Mouse (Mus musculus) heart, embryonic 14.5 days (tissue): Measurements from ENCODE around the gene Cadm1. TPM values are rescaled to one million over a fixed set of nuclear protein-coding genes. Genes with fewer than 3 reads are reported as not detected.

Source experiments
- ATAC-seq: fragments of 200-750 bp; cut with Nextera tagmentation; 2 replicates; pipeline ENCODE4 v1.8.0; 2017; ENCODE audit warnings: low read depth, moderate TSS enrichment; ENCODE audit not compliant: insufficient number of reproducible peaks, insufficient read depth, low FRiP score
- H3K27ac ChIP-seq, 2 experiments: fragments of 200-500 bp in 1 of 2; fragments of 300-500 bp in 1 of 2; sonication (generic) in 1 of 2; replicated peaks in 1 of 2; 2 replicates each; pipeline ENCODE4 v1.5.1; 2012 to 2014; ENCODE audit warnings: low read depth in 2 of 2, low read length in 2 of 2, control low read depth in 1 of 2, mild to moderate bottlenecking in 1 of 2, mixed read lengths in 1 of 2; ENCODE audit not compliant: control insufficient read depth in 1 of 2, insufficient read depth in 1 of 2
- H3K27me3 ChIP-seq: fragments of 300-500 bp; sonication (generic); 2 replicates; pipeline ENCODE4 v1.6.1; 2014; ENCODE audit warnings: mild to moderate bottlenecking, low read length, control low read depth; ENCODE audit not compliant: control insufficient read depth, insufficient read depth
- H3K36me3 ChIP-seq: fragments of 300-500 bp; sonication (generic); 2 replicates; pipeline ENCODE4 v1.6.1; 2014; ENCODE audit warnings: mild to moderate bottlenecking, control low read depth, low read length, mixed read lengths; ENCODE audit not compliant: control insufficient read depth, insufficient read depth
- H3K4me1 ChIP-seq, 2 experiments: fragments of 200-500 bp in 1 of 2; fragments of 300-500 bp in 1 of 2; sonication (generic) in 1 of 2; 2 replicates each; pipeline ENCODE4 v1.6.1; 2012 to 2014; ENCODE audit warnings: low read length in 2 of 2, control low read depth in 1 of 2, mixed read lengths in 1 of 2; ENCODE audit not compliant: control insufficient read depth in 2 of 2, insufficient read depth in 2 of 2
- H3K4me2 ChIP-seq: fragments of 300-500 bp; sonication (generic); 2 replicates; pipeline ENCODE4 v1.6.1; 2014; ENCODE audit warnings: mild to moderate bottlenecking, low read length
- H3K4me3 ChIP-seq, 2 experiments: fragments of 200-500 bp in 1 of 2; fragments of 300-500 bp in 1 of 2; sonication (generic) in 1 of 2; 2 replicates each; pipeline ENCODE4 v1.5.1; 2012 to 2014; ENCODE audit warnings: low read length in 2 of 2, mild to moderate bottlenecking in 2 of 2, control low read depth in 1 of 2, low read depth in 1 of 2, moderate library complexity in 1 of 2; ENCODE audit not compliant: control insufficient read depth in 1 of 2, insufficient read depth in 1 of 2
- H3K9ac ChIP-seq: fragments of 300-500 bp; sonication (generic); 2 replicates; pipeline ENCODE4 v1.6.1; 2014; ENCODE audit warnings: mild to moderate bottlenecking, low read length
- H3K9me3 ChIP-seq: fragments of 300-500 bp; sonication (generic); 2 replicates; pipeline ENCODE4 v1.6.1; 2016; ENCODE audit warnings: low read length, control low read depth; ENCODE audit not compliant: control insufficient read depth
- WGBS: fragments of 180-500 bp; shearing (Covaris S2); extraction: QIAGEN DNeasy Blood & Tissue Kit; methylation state at CpG from one replicate; pipeline ENCODE4 v1.1.7; 2014; 5-methylcytosine and 5-hydroxymethylcytosine counted together
- polyA plus RNA-seq: library from polyadenylated mRNA; unstranded; fragments of >200 nt; fragmentation: Nextera tagmentation; extraction: Ambion mirVana; gene quantifications from 2 replicates; pipeline ENCODE4 v1.2.1, GENCODE M21; 2014

Cadm1 gene
- polyA plus RNA-seq, 1 experiment from 2014 or later: 16.5 TPM

DNA sequence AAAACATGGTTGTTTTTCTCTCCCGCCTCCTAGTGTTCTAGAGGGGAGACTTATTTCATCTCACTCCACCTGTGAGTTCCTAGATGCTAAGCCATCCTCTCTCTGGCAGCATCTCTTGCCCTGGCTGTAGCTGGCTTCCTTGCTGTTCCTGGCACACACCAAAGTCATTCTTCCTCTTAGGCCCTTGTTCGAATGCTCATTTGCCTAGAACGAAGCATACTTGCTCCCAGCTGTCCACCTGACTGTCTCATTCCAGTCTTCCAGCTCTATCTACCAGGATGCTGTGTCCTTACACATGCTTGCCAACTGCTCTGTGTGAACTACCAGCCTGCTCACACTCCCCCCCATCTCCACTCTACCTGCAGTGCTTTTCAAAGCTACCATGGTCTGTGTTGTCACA lies 211.8 kb downstream of the Cadm1 start:
- Histone ChIP-seq H3K4me2 (no peak overlapping the region), H3K36me3 (no peaks in the 10 kb centered on the region), H3K4me3 (no peak overlapping the region), H3K9ac (no peak overlapping the region), H3K27me3 (no peaks in the 10 kb centered on the region), H3K9me3 (no peaks in the 10 kb centered on the region), H3K4me1 (no peaks in the 10 kb centered on the region), H3K27ac (no peak overlapping the region)
- no peak for ATAC-seq
- 95% methylated on average over 3 of the region's 3 CpGs for WGBS

GRCm38 (mm10) chr9:47744916-47745315 lies 214.9 kb downstream of the Cadm1 start:
- Histone ChIP-seq H3K4me1 (no peaks in the 10 kb centered on the region), H3K9me3 (no peaks in the 10 kb centered on the region), H3K27ac (no peak overlapping the region), H3K27me3 (no peaks in the 10 kb centered on the region), H3K4me3 (no peak overlapping the region), H3K9ac (no peak overlapping the region), H3K4me2 (no peak overlapping the region), H3K36me3 (no peaks in the 10 kb centered on the region)
- WGBS: 84% methylated on average over 3 of the region's 3 CpGs
- ATAC-seq: no peak

- Histone ChIP-seq H3K4me3 (no peak overlapping the region), H3K9me3 (no peaks in the 10 kb centered on the region), H3K27me3 (no peaks in the 10 kb centered on the region), H3K9ac (no peak overlapping the region), H3K4me1 (no peaks in the 10 kb centered on the region), H3K27ac (no peak overlapping the region), H3K4me2 (no peak overlapping the region), H3K36me3 (no peaks in the 10 kb centered on the region)
- 79% methylated on average over 7 of the region's 7 CpGs for WGBS
- ATAC-seq: no peak
Measured at GRCm38 (mm10) chr9:47745716-47746115, 215.7 kb downstream of the Cadm1 start.

DNA sequence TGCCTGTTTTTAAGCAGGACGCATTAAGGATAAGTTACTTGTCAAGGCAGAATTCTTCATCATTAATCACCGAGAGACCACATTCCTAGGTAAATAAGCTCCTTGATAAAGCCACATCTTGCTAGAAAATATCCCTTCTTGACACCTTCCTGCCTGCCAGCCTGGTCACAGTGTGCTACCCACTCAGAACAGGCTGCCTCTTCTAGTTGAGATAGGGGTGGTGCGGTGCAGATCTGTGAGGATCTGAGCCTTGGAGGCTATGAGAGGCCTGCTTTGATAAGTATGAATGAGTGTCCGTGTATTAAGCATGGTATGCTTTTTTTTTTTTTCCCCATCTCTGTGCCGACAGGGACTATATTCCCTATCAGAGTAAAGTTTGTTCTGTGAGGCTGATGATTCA lies 219.2 kb downstream of the Cadm1 start:
- H3K27me3 ChIP-seq: no peaks in the 10 kb centered on the region
- H3K36me3 ChIP-seq: no peaks in the 10 kb centered on the region
- no peaks in the 10 kb centered on the region for H3K9me3 ChIP-seq
- no peak overlapping the region for H3K4me3 ChIP-seq
- 61% methylated on average over 5 of the region's 5 CpGs for WGBS
- H3K4me2 ChIP-seq: no peak overlapping the region
- ATAC-seq: no peak
- H3K4me1 ChIP-seq: peaks cover 0 to 10% of the 10 kb centered on the region in 2 experiments; a peak in 2 of 4 replicates
- H3K27ac ChIP-seq: no peak overlapping the region
- no peak overlapping the region for H3K9ac ChIP-seq

GRCm38 (mm10) chr9:47752516-47752915 lies 222.5 kb downstream of the Cadm1 start:
- no peak overlapping the region for H3K4me3 ChIP-seq
- no peaks in the 10 kb centered on the region for H3K36me3 ChIP-seq
- no peak for ATAC-seq
- 0 out of 2 replicates have a peak overlapping the region, but pooled peaks have one; percentile 8 for H3K4me2 ChIP-seq
- no peak overlapping the region for H3K27ac ChIP-seq
- no peaks in the 10 kb centered on the region for H3K27me3 ChIP-seq
- H3K4me1 ChIP-seq: peaks cover 4 to 17% of the 10 kb centered on the region in 2 experiments; a peak in 3 of 4 replicates
- no peak overlapping the region for H3K9ac ChIP-seq
- H3K9me3 ChIP-seq: no peaks in the 10 kb centered on the region
- WGBS: 58% methylated on average over 5 of the region's 5 CpGs

- Histone ChIP-seq H3K27me3 (no peaks in the 10 kb centered on the region), H3K27ac (no peak overlapping the region), H3K36me3 (no peaks in the 10 kb centered on the region), H3K9ac (no peak overlapping the region), H3K4me2 (no peak overlapping the region), H3K4me3 (no peak overlapping the region), H3K9me3 (no peaks in the 10 kb centered on the region), H3K4me1 (peaks cover 4 to 17% of the 10 kb centered on the region in 2 experiments; a peak in 3 of 4 replicates)
- WGBS: 78% methylated on average over 7 of the region's 7 CpGs
- no peak for ATAC-seq
Measured at GRCm38 (mm10) chr9:47753127-47753526, 223.2 kb downstream of the Cadm1 start.

DNA sequence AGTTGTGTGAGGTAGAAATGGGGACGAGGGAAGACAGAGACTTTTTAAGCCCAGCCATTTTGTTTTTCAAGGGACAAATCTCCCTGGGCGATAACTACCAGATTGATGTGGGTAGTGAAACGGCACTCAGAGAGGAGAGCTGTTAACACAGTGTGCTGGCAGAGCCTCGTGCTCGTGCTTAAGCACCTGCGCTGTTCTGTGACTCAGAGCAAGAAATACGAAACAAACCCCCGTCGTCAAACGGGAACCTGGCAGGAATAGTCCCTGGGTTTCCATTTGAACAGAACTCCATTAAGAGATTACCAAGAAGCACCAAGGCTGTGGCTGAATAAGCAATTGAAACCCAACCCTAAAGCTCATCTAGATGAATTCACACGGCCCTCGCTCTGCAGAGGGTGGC lies 225.1 kb downstream of the Cadm1 start:
- no peak for ATAC-seq
- 39% methylated on average over 12 of the region's 12 CpGs for WGBS
- no peak overlapping the region for H3K4me3 ChIP-seq

DNA sequence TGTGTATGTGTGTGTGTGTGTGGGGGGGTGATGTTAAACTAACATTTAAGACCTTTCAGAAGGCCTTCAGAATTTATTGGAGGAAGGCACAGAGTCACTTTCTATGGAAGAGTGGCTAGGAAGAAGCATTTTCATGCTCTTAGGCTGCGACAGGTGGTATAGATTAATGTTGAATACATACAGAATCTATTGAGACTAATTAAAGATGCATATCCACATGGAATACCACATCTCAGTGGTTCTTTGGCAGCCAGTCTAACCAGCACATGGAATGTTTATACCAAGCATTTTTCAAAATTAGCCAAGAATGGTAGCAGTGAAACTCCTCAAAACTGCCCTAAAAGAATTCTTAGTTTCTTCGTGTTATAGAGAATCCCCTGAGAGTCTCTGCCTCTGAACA lies 227.8 kb downstream of the Cadm1 start:
- Histone ChIP-seq H3K4me3 (no peak overlapping the region), H3K9me3 (no peaks in the 10 kb centered on the region), H3K4me2 (no peak overlapping the region), H3K27me3 (no peaks in the 10 kb centered on the region), H3K4me1 (peaks cover 6 to 7% of the 10 kb centered on the region in 2 experiments; a peak in 3 of 4 replicates), H3K9ac (no peak overlapping the region), H3K27ac (no peak overlapping the region), H3K36me3 (no peaks in the 10 kb centered on the region)
- 80% methylated on average over 2 of the region's 2 CpGs for WGBS
- ATAC-seq: no peak

More for the DNA sequence above, 225.1 kb downstream of the Cadm1 start:
- Histone ChIP-seq H3K27ac (no peak overlapping the region), H3K36me3 (no peaks in the 10 kb centered on the region), H3K27me3 (no peaks in the 10 kb centered on the region), H3K9ac (peak overlapping the region; percentile 21; the same call in 1 of the 2 replicates), H3K9me3 (no peaks in the 10 kb centered on the region), H3K4me2 (peak overlapping the region; percentile 42; the same call in 1 of the 2 replicates), H3K4me1 (peaks cover 4 to 17% of the 10 kb centered on the region in 2 experiments; a peak in 3 of 4 replicates)
